Mouse (Mus musculus): ENCODE results near the gene Tmem145.

Gene Tmem145

DNA sequence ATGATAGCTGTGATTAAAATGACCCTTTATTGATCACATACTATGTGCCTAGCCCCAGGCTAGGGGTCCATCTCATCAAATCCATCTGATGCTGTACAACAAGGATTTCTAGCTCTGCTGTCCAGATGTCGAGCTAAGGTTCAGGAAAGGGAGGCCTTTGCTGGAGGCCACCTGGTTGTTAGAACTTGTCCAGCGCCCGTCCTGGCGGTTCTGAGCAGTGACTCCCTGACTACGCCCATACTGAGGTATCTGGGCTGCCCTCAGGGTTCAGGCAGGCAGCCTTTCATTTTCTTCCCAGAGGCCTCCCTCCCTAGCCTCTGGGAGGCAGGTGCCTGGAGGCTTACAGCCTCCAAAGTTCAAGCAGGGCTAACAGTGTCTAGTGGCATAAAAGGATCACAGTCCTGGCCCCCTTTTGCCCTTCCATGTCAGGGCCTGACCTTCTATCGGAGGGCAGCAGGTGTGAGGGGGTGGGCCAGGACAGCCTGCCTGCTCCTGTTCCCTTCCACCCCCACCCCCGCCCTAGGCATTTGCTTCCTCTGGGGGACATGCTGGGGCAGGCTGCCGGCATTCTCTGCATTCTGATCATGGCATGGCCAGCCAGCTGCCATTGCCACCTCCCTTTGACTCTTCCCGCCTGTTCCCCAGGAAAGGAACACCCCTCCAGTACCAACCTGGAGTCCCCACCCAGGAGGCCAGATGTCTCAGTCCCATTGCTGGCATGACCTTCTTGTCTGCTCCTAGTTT, 30.2 kb upstream of the Tmem145 start:
- peak in 1 of 2 experiments; percentile 27 for DNase-seq (ENCODE audit: inconsistent age in 2 of 2, low spot score in 1 of 2)

DNA sequence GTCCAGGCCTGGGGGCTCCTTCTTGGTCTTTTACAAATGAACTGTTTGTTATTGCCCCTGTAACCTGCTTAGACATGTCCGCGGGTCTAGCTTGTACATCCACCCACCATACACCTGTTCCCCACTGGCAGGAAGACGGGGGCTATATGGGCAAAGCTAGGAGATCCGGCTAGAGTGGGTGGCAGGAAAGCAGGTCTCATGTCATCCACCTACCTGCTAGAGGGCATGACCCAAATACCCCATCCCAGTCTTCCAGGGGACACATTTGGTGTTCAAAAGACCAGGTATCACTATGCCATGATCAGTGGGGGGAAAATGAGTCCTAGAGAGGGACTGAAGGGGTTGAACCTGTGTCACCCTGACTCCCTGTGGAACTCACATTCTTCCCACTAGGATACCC, 28.5 kb upstream of the Tmem145 start:
- DNase-seq (ENCODE audit: inconsistent age in 2 of 2, low spot score in 1 of 2): no peak

DNA sequence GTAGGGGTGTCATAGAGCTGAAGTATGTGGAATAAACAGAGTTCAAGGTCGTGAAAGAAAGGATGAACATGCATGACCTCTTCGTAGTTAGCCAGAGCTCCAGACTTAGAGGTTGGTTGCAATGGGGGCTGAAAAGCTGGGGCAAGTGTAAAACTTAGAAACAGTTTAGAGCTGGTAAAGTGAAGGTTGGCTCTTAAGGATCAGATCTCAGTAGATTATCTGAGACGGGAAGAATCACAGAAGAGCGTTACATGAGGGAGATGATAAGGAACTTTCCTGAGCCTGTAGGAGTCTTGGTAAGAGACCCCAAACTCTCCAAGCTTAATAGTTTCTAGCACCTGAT, 27.9 kb upstream of the Tmem145 start:
- DNase-seq (ENCODE audit: inconsistent age in 2 of 2, low spot score in 1 of 2): no peak

DNA sequence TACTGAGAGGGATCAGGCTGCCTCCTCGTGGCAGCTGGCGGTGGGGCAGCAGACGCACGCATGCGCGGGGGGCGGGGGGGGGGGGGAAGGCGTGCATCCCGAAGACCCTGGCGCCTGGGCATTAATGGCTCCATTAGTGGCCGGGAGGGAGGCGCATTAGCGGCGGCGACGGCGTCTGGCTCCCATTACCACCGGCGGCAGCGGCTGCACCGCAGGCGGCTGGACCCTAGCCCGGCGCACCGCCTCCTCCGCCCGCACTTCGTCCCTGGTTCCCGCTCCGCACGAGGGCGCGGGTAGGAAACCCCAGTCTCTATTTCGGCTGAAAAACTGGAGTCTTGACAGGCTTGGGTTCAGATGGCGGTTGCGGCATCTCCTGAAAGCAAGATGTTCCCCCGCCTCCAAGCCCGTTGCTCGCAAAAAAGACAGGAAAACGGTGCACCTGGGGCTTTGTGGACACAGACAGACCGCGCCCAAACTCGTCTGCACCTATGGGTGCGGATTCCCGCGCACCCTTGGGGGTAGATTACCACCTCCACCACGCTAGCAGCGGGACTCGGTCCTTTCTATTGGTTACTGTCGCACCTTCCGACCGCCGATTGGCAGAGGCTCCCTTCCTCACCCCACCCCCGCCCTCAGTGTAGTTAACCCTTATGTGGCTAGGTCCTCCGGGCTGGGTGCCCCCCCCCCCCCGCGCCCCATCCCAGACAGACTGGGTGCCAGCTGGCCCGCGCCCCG, 27.4 kb upstream of the Tmem145 start:
- DNase-seq (ENCODE audit: inconsistent age in 2 of 2, low spot score in 1 of 2): peak; percentile 88 to 95

DNA sequence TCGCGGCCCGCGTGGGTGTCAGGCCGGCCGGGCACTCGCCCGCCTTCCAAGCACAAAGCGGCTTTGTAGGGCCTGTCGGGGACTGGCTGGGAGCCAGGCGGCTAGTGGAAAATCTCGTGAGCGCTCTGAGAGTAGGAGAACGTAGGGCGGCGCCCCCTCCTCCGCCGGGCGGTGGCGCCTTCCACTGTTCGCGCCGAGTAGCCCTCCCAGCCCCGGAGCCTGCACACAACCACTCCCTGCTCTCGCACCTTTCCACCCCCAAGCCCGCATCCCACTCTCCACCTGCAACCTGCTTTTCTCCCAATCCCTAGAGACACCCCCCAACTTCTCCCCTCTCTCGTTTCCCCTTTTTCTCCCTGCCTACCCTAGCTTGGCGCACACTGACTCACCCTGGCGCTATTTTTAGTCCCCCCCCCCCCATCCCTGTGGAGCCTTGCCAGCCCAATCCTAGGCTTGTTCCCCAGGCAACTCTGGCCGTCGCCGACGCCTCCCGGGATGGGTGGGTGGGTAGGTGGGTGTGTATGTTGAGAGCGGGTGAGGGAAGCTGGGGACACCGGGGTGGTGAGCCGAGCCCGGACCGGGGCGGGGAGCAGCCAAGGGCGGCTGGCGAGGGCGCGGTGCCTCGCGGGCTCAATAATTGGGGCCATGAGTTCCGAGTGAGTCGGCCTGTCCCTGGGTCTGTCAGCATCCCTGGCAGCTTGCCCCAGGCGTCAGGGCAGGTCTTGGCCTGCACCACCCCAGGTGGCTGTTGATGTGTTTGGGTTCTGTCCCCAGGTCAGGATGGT, 26.6 kb upstream of the Tmem145 start:
- DNase-seq (ENCODE audit: inconsistent age in 2 of 2, low spot score in 1 of 2): peak; percentile 91 to 96

DNA sequence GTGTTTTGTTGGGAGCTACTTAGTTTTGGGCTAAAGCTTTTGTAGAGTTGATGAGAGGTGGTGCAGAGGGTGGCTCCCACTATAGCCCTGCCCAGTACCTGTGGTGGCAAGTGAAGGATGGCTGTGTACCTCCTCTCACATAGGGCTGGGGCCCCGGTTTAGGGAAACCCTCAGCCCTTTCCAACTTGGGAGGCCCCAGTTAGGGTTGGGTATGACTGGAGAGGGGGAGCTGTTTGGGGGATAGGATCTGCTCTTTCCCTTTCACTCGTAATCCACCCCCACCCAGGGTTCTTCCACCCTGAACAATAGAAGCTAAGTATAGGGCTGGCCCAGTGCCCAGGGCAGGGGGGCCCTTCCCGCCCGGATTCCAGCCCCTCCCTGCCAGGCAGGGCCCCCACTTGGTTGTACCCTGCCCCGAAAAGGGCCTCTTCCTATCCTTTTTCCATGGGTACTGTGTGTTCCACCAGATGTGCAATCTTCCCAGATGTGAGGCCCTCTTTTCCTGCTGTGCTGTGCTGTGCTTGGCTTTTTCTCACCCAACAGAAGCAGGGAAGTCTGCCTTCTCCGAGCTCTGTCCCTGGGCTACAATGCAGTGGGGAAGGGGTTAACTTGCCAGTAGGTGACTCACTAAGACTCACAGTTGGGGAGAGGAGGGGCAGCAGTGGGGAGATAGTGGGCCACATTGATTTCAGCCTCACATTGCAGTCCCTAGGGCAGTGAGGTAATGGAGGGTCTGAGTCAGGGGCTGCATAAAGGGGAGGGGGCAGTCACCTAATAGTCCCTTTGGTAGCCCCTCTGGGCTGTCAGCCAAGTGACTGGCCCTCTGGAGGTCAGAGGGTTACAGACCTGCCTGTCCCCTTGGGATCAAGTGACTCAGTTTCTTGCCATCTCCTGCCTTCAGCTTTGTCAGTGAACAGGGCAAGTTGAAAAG, 25.8 kb upstream of the Tmem145 start:
- DNase-seq (ENCODE audit: inconsistent age in 2 of 2, low spot score in 1 of 2): peak; percentile 81 to 92

DNA sequence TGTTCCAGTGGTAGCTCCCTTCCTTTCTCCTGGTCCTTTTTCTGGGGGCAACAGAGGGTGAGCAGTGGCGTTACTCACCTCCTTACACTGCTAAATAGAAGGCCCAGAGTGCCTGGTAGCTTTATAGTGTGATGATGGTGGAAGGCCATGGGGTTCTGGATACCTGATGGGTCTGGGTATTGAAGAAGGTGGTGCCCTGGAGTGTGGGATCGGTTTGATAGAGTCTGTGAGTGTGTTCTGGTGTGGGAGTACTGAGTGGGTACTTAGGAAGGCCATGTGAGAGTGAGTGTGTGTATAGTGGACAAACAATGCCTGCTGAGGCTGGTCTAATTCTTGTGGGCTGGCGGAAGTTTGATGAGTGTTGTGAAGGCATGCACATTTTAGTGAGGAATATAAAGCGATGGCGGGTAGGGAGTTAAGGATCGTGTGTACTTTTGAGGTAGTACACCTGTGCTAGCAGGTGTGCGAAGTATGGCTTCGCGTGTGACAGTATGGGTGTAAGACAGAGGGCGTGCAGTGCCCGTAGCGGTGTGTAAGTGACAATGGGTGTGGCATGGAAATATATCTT, 24.7 kb upstream of the Tmem145 start:
- peak; percentile 32 to 71 for DNase-seq (ENCODE audit: inconsistent age in 2 of 2, low spot score in 1 of 2)

DNA sequence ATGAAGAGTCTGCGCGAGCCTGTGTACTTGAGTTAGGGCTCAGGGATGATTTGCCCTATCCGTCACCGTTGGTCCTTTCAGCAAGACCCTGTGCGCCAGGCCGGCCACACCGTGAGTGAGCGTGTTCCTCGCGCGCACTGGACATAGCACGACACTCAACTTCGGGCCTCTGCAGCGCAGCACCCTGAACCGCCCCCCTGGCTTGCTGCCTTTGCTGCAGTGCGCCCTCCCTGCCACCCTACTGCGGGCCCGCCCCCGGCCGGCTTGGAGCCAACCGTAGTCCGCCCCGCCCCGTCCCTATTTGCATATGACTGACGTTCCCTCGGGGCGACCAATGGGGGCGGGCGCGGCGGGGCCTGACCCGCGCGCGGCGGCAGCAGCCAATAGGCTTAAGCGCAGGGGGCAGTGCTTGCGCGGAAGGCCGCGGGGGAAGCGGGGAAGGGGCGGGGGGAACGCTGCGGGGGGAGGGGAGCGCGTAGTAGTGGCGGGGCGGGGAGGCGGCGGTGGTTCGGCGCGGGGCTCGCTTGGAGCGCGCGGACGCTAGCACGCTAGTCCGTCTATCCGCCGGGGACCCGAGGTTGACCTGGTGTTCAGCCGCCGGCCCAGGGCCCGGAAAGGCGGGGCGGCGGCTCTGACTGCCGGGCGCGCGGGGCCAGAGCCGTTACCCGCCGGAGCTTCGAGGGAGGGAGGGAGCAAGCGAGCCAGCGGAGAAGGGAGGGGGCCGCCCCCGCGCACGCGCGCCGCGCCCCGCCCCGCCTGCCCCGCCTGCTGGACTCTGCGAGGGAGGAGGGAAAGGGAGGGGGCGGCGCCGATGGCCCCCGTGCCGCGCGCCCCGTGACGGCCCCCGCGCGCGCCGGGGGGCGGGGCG, 23.9 kb upstream of the Tmem145 start:
- peak; percentile 99 to 100 for DNase-seq (ENCODE audit: inconsistent age in 2 of 2, low spot score in 1 of 2)

DNA sequence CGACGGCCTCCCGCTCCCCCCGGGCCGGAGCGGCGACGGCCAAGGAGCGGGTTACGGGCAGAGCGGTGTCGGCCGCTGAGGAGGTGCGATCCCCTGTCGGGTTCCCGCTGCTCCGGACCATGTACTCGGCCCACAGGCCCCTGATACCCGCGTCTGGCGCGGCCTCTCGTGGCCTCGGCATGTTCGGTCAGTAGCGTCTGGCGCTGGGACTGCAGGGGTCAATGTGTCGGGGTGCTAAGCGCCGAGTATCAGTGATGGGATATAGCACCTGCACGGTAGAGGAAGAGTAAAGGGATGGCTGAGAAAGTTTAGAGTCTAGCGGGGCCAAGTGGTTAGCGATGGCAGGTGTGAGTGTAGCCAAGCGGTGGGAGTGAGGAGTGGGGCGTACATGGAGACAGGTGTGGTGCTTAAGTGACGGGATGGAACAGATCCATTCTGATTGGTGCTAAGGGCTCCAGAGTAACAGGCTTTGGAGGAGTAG, 23.1 kb upstream of the Tmem145 start:
- DNase-seq (ENCODE audit: inconsistent age in 2 of 2, low spot score in 1 of 2): peak; percentile 81 to 89

DNA sequence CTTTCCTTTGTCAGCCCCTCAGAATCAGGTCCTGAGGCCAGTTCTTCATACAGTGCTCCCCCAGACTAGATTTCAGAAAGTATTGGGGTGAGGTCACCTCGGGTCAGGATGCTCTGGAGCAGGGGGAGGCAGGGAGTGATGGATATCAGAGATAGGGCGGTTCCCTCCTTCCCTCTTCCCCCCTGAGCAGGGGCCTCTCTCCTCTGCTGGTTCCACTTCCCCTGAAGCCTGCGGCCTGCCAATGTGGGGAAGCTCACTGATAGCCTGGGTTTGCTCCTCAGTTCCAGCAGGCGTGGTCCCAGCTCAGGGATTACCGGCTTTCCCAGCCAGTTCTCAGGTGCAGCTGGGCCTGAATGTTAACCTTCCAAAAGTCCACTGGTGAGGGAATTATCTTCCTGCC, 22.3 kb upstream of the Tmem145 start:
- DNase-seq (ENCODE audit: inconsistent age in 2 of 2, low spot score in 1 of 2): peak; percentile 45 to 69

DNA sequence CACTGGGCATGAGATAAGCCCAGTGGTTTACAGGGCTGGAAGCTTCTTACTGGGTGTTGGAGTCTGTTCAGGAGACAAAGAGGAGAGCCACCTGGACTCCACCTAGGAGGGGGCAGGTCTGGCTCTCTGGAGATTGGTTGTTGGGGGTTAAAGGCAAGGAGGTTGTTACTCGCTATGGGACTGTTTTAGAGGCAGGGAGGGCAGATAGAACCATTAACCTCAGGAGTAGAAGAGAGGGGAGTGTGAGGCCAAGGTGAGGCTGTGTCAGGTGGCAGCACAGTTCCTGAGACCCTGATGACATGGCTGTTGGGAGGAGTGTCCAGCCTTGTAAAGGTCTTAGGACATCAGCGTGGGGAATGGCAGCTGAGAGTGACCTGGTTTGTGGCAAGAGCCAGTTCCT, 21.7 kb upstream of the Tmem145 start:
- no peak for DNase-seq (ENCODE audit: inconsistent age in 2 of 2, low spot score in 1 of 2)

DNA sequence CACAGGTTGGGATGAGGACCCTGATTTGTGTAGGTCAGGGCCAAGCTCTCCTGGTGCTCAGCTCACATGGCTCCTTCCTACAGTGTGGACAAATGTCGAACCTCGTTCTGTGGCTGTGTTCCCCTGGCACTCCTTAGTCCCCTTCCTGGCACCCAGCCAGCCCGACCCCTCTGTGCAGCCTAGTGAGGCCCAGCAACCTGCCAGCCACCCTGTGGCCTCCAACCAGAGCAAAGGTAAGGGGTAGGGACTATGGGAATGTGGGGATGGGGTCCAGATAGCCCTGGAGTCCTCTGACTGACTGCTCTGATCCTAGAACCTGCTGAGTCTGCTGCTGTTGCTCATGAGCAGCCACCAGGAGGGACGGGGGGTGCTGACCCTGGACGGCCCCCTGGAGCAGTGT, 21.1 kb upstream of the Tmem145 start:
- peak in 1 of 2 experiments; percentile 29 for DNase-seq (ENCODE audit: inconsistent age in 2 of 2, low spot score in 1 of 2)

DNA sequence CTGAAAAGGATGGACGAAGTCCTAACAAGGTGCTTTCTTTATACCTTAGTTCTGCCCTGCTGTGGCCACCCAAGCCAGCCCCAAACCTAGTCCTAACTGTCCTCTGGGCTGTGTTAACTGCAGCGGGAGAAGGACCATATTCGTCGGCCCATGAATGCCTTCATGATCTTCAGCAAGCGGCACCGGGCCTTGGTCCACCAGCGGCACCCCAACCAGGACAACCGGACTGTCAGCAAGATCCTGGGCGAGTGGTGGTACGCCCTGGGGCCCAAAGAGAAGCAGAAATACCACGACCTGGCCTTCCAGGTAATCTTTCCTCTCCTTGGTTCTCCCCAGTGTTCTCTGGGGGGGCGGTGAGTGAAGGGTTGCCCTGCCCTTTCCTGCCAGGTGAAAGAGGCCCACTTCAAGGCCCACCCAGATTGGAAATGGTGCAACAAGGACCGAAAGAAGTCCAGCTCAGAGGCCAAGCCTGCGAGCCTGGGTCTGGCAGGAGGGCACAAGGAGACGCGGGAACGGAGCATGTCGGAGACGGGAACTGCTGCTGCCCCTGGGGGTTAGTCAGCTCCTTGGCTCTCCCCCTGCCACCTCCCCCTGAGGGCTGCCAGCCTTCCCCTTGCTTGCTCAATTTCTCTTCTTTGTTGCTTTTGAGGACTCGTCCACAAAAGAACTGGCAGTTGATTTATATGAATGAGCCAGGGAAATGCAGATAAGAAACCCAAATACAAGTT, 20.2 kb upstream of the Tmem145 start:
- no peak for DNase-seq (ENCODE audit: inconsistent age in 2 of 2, low spot score in 1 of 2)

DNA sequence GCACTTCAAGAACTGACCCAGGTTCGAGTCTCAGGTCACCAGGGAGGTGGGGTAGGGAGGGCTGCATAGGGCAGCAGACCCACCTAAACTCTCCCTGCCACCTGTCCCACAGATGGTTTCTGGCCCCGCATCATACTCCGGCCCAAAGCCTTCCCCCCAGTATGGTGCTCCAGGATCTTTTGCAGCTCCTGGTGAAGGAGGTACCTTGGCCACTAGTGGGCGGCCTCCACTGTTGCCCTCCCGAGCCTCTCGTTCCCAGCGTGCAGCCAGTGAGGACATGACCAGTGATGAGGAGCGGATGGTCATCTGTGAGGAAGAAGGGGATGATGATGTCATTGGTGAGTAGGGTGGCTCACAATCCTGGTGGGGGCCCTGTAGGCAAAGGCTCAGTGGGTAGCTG, 18.9 kb upstream of the Tmem145 start:
- no peak for DNase-seq (ENCODE audit: inconsistent age in 2 of 2, low spot score in 1 of 2)

DNA sequence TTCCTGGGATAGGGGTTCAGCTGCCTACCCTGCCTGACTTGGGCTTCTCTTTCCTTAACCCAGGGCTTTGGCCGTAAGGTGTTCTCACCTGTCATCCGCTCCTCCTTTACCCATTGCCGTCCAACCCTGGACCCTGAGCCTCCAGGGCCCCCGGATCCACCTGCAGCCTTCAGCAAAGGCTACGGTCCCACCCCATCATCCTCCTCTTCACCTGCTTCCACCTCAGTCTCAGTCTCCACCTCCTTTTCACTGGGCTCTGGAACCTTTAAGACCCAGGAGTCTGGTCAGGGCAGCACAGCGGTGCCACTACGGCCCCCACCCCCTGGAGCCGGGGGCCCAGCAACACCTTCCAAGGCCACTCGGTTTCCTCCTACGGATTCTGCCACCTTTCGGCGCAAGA, 17.9 kb upstream of the Tmem145 start:
- no peak for DNase-seq (ENCODE audit: inconsistent age in 2 of 2, low spot score in 1 of 2)

DNA sequence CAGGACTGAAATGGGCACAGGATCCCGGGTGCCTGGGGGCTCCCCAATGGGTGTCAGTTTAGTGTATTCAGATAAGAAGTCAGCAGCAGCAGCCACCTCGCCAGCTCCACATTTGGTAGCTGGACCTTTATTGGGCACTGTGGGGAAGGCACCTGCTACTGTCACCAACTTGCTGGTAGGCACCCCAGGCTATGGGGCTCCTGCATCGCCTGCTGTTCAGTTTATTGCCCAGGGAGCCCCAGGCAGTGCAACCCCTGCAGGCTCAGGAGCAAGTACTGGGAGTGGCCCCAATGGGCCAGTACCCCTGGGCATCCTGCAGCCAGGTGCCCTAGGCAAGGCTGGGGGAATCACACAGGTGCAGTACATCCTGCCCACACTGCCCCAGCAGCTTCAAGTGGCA, 17.2 kb upstream of the Tmem145 start:
- no peak for DNase-seq (ENCODE audit: inconsistent age in 2 of 2, low spot score in 1 of 2)

DNA sequence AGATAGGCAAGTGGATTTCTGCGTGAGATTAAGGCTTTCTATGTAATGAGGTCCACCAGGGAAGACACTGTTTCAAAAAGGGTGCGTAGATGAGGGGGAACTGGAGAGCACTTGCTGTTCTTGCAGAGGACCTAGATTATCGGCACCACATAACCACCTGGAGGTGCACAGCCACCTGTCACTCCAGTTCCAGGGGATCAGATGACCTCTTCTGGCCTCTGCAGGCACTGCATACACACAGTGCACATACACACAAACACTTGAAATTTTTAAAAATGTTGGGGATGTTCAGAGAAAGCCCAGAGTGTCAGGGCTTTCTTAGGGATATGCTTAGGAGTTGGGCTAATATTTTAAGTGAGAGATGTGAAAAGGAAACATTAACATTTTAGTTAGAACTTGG, 16.0 kb upstream of the Tmem145 start:
- DNase-seq (ENCODE audit: inconsistent age in 2 of 2, low spot score in 1 of 2): no peak

DNA sequence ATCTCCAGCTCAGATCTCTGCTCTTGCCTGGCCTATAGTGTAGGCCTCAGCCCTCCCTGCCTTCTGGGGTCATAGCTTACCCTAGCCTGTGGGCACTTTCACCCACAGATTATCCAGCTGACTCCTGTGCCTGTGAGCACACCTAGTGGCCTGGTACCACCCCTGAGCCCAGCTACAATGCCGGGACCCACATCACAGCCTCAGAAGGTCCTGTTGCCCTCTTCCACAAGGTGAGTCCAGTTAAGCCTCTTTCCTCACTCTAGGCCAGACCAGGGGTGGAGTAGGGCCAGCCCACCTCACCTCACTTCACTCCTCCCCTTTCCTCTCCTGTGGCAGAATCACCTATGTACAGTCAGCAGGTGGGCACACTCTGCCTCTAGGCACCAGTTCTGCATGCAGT, 15.4 kb upstream of the Tmem145 start:
- DNase-seq (ENCODE audit: inconsistent age in 2 of 2, low spot score in 1 of 2): no peak

DNA sequence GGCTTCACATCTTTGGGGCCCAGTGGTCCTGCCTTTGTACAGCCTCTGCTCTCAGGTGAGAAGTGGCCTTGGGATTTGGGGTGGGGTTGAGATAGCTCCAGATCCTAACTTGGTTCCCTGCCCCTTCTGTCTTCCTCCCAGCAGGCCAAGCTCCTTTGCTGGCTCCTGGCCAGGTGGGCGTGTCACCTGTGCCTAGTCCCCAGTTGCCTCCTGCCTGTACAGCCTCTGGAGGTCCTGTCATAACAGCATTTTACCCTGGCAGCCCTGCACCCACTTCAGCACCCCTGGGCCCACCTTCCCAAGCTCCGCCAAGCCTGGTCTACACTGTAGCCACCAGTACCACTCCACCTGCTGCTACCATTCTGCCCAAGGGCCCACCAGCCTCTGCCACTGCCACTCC, 15.0 kb upstream of the Tmem145 start:
- DNase-seq (ENCODE audit: inconsistent age in 2 of 2, low spot score in 1 of 2): peak; percentile 42 to 74
